Mouse (Mus musculus) layer of hippocampus, adult 2 months (tissue): ENCODE data around the gene Gm28041. TPM values are rescaled to one million over a fixed set of nuclear protein-coding genes. Genes with fewer than 3 reads are reported as not detected.

Experiments used
- DNase-seq, 2 experiments: peaks; one replicate each; pipeline ENCODE4 v3.0.0; 2022; ENCODE audit warnings: low spot score in 2 of 2
- H3K27ac ChIP-seq: fragments of 200-600 bp; 2 replicates; pipeline ENCODE4 v1.8.1; 2022
- H3K4me3 ChIP-seq: fragments of 200-600 bp; 2 replicates; pipeline ENCODE4 v1.8.1; 2022; ENCODE audit warnings: mild to moderate bottlenecking
- CTCF ChIP-seq: fragments of 200-600 bp; conservative IDR thresholded peaks from 2 replicates; pipeline ENCODE4 v1.8.1; 2022; ENCODE audit warnings: antibody characterized with exemption, mild to moderate bottlenecking, moderate library complexity
- total RNA-seq, 2 experiments: library from RNA; stranded (reverse); gene quantifications; 2 replicates each; pipeline ENCODE4 v1.2.3; 2021

Gm28041 gene
- total RNA-seq, 2 experiments from 2014 or later, result 0.72 TPM; not detected in 1

DNA sequence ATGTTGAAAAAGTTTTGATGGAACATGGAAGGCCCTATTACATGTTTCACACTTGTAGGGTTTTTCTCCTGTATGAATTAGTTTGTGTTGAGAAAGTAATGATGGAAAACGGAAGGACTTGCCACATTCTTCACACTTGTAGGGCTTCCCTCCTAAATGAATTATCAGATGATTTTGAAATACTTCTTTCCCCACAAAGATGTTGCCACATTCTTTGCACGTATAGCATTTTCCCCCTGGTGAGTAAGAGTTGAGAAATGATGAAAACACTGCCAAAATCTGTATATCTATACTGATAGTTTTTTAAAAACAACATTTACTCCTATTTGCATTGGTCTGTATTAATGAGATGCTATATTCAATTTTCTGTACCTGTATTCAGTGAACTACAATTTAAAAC lies 32.1 kb downstream of the Gm28041 start:
- Histone ChIP-seq H3K4me3 (no peak overlapping the region), H3K27ac (no peak overlapping the region)
- TF ChIP-seq CTCF, result no peak
- no peak for DNase-seq

DNA sequence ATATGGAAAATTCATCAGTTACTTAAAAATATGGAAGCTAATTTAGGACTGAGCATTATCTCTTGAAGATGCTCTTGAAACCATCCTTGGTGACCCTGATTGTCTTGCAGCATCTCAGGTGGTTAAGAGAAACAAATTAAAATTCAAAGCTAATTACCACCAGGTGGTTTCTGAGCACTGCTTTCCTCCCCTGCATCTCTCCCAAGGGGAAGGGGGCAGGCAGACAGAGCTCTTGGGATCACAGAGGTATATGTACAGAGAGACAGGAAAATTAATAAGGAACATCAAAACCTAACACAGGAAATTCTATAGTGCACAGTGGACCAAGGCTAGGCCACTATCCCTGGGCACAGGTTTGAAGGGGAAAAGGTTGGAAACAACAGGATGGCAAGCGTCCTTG lies 42.7 kb downstream of the Gm28041 start:
- Histone ChIP-seq H3K27ac (peak overlapping the region; percentile 88), H3K4me3 (peak overlapping the region; percentile 81)
- no peak for TF ChIP-seq CTCF
- no peak for DNase-seq

DNA sequence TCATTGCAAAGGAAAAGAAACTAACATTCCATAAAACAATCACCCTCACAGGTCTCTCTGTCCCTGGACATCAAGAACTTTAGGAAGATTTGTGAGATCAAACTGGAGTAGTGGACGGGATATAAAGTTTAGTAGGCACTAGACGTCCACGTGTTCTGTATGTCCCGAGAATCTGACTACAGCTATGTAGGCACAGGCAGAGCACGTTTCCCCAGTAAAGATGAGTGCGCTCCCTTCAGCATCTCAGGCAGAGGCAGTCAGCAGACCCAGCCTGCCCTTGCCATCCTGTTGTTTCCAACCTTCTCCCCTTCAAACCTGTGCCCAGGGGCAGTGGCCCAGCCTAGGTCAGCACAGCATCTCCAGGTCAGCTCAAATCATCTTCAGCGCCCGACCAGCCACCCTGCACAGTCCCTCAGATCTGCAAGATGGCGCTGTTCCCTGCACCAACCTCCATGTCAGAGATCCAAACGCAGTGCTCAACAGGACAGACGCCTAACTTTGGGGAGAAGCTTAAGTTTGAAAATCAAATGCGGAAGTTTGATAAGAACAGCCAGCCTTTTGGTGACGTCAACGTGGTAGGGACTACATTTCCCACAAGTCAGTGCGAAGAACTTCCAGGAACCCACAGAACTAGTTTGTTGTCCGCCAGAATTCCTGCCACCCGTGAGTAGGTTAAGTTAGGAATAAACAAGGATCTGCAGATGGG lies 43.4 kb downstream of the Gm28041 start, which contains the start of gene Zfp595:
Gene Zfp595 (minus strand): TSS at position 552 of the 706 bp plus-strand sequence.
- H3K27ac ChIP-seq, result peak within 1 kb of the TSS; percentile 88
- DNase-seq, result peak; percentile 82 to 87
- peak within 1 kb of the TSS; percentile 81 for H3K4me3 ChIP-seq
- TF ChIP-seq CTCF, result peak; percentile 74

DNA sequence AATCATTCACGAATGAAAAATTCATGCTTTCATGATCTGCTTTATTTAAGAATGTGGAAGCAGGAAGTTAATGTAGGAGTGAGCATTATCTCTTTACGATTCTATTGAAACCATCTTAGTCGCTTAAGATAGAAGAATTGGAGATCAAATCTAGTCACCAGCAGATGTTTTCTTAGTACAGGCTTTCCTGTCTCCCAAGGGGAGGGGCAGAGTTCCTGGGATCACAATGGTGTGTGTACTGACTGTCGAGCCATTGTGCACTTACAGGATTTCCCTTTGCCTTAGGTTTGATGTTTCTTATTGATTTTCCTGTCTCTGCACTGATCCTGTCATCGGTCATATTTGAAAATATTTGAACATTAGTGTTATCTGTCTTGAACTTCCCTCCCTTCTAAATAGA lies 68.8 kb downstream of the Gm28041 start:
- no peak for TF ChIP-seq CTCF
- Histone ChIP-seq H3K27ac (peak overlapping the region; percentile 94), H3K4me3 (peak overlapping the region; percentile 64)
- DNase-seq, result peak in 1 of 2 experiments; percentile 6

DNA sequence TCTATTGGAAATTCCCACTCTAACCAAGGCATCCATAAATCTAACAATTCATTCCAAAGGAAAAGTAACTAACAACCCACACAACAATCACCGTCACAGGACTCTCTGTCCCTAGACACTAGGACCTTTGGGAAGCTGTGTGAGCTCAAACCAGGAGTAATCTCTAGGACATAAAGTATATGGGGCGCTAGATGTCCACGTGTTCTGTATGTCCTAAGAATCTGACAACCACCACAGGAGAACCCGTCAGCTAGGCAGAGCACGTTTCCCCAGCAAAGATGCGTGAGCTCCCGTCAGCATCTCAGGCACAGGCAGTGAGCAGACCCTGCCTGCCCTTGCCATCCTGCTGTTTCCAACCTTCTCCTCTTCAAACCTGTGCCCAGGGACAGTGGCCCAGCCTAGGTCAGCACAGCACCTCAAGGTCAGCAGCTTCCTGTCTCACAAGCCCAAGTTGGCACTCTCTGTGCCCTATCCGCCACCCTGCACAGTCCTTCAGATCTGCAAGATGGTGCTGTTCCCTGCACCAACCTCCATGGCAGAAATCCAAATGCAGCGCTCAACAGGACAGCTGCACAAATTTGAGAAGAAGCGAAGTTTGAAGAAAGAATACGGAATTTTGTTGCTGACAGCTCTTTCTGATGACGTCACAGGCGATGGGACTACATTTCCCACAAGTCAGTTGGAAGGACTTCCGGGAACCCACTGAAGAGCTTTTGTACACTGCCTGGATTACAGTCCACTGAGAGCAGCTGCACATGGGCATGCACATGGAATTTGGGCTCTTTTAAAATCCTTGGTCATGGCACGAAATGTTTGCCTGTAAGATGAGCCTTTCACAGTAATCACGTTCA lies 69.5 kb downstream of the Gm28041 start, which contains the start of gene Zfp457:
Gene Zfp457 (minus strand): TSS at position 664 of the 851 bp plus-strand sequence.
- peak within 1 kb of the TSS; percentile 64 for H3K4me3 ChIP-seq
- TF ChIP-seq CTCF, result no peak
- DNase-seq, result peak; percentile 89 to 94

More for the DNA sequence above, 69.5 kb downstream of the Gm28041 start, which contains the start of gene Zfp457:
- peak within 1 kb of the TSS; percentile 94 for H3K27ac ChIP-seq

Other genes with a start within 250 kb of the Gm28041 start
- 1 to 10 TPM; 4.1 to 6.7 TPM for gene Rsl1, start 202.6 kb downstream of the Gm28041 start, total RNA-seq
- gene Zfp455, start 181.2 kb downstream of the Gm28041 start, total RNA-seq, result 1 to 10 TPM; 2.0 to 3.0 TPM
- gene Zfp458, start 97.3 kb downstream of the Gm28041 start, total RNA-seq, result 10 to 100 TPM; 19.9 to 22.2 TPM
- 1 to 10 TPM; 4.0 to 6.5 TPM for gene Zfp457, start 69.2 kb downstream of the Gm28041 start, total RNA-seq
- gene Zfp595, start 43.2 kb downstream of the Gm28041 start, total RNA-seq, result 1 to 10 TPM; 3.2 to 4.9 TPM
- under 1 TPM; 0.81 to 0.82 TPM for gene Gm28044, start 15.2 kb downstream of the Gm28041 start, total RNA-seq
- gene Zfp953, start 15.1 kb downstream of the Gm28041 start, total RNA-seq, result 1 to 10 TPM; 1.0 to 1.2 TPM
- gene Zfp456, start 77 bp upstream of the Gm28041 start, total RNA-seq, result under 1 TPM; 0.52 to 0.59 TPM
- 1 to 10 TPM; 3.5 to 4.0 TPM for gene Zfp429, start 24.1 kb upstream of the Gm28041 start, total RNA-seq
- 1 to 10 TPM; 1.8 to 2.8 TPM for gene Zfp459, start 45.7 kb upstream of the Gm28041 start, total RNA-seq
- 10 to 100 TPM; 11.8 TPM for gene Zfp874a, start 75.9 kb upstream of the Gm28041 start, total RNA-seq
- 10 to 100 TPM; 15.1 to 15.7 TPM for gene Zfp874b, start 108.5 kb upstream of the Gm28041 start, total RNA-seq
- gene Zfp58, start 124.8 kb upstream of the Gm28041 start, total RNA-seq, result 1 to 10 TPM; 9.2 to 9.3 TPM
- 1 to 10 TPM in 1 of 2 experiments, not detected in 1; 1.5 TPM for gene Gm26965, start 150.4 kb upstream of the Gm28041 start, total RNA-seq
- 10 to 100 TPM; 19.8 to 23.4 TPM for gene Zfp87, start 150.4 kb upstream of the Gm28041 start, total RNA-seq
- 10 to 100 TPM in 1 of 2 experiments, 1 to 10 TPM in 1; 8.5 to 10.8 TPM for gene Zfp748, start 178.1 kb upstream of the Gm28041 start, total RNA-seq
- gene Zfp729b, start 234.0 kb upstream of the Gm28041 start, total RNA-seq, result 10 to 100 TPM in 1 of 2 experiments, 1 to 10 TPM in 1; 9.1 to 10.2 TPM